8 mouse cellular contexts compared by ENCODE assay signal in genomic region chr16:43573181-43573833, GRCm38 (mm10).
DNase-seq lines count a peak whose midpoint lies in the region; ATAC-seq lines count a peak whose summit lies in the region.

No protein-coding gene starts in this region.

- H3K36me3 ChIP-seq in forebrain, embryonic 10.5 days (replicated peaks), result peaks cover 2% of the 10 kb centered on the region; the same call in 1 of the 2 replicates

- no peaks in the 10 kb centered on the region for H3K9me3 ChIP-seq in forebrain, embryonic 10.5 days

- peak; percentile 93 for DNase-seq in heart, adult 11 months
- no peak for DNase-seq in heart, adult 9 months (ENCODE audit: low spot score in 2 of 2)
- DNase-seq in forebrain, embryonic 10.5 days (ENCODE audit: extremely low spot score, low spot score), result peak; percentile 17
- DNase-seq in cerebellum, adult 9-10 months, result no peak
- DNase-seq in urinary bladder, postnatal 14 days (ENCODE audit: low spot score), result no peak
- no peak for DNase-seq in c-Kit-positive CD71-positive TER-119-positive erythroid progenitor cells, embryonic 14.5 days (ENCODE audit: low spot score)

- peaks cover 55% of the 10 kb centered on the region for H3K4me1 ChIP-seq in forebrain, embryonic 10.5 days

- H3K27ac ChIP-seq in forebrain, embryonic 10.5 days, result peak overlapping the region; percentile 82

- H3K27me3 ChIP-seq in forebrain, embryonic 10.5 days (ENCODE audit: poor library complexity, severe bottlenecking), result no peaks in the 10 kb centered on the region

- 66% methylated on average over 14 of the region's 14 CpGs for WGBS in forebrain, embryonic 10.5 days

- peak; percentile 86 for ATAC-seq in CD4-positive, CD25-positive, alpha-beta regulatory T cell, adult 4 months
- ATAC-seq in inflammation-experienced regulatory T-cells, adult 6 months, result peak; percentile 77

- H3K4me3 ChIP-seq in forebrain, embryonic 10.5 days, result no peak overlapping the region

Comparison
In these comparisons a context has a peak if more than half of its experiments do, and no peak if none do; other contexts are left out.
1. DNase-seq: peak in heart, adult 11 months (single experiment) and forebrain, embryonic 10.5 days (single experiment); none in heart, adult 9 months (0 of 2), cerebellum, adult 9-10 months (single experiment), urinary bladder, postnatal 14 days (single experiment) and c-Kit-positive CD71-positive TER-119-positive erythroid progenitor cells, embryonic 14.5 days (single experiment).